Mouse (Mus musculus): ENCODE measurements around the gene Mat2a.
A peak's percentile ranks its signal among the peaks of the same experiment; 100 is the strongest.

DNA sequence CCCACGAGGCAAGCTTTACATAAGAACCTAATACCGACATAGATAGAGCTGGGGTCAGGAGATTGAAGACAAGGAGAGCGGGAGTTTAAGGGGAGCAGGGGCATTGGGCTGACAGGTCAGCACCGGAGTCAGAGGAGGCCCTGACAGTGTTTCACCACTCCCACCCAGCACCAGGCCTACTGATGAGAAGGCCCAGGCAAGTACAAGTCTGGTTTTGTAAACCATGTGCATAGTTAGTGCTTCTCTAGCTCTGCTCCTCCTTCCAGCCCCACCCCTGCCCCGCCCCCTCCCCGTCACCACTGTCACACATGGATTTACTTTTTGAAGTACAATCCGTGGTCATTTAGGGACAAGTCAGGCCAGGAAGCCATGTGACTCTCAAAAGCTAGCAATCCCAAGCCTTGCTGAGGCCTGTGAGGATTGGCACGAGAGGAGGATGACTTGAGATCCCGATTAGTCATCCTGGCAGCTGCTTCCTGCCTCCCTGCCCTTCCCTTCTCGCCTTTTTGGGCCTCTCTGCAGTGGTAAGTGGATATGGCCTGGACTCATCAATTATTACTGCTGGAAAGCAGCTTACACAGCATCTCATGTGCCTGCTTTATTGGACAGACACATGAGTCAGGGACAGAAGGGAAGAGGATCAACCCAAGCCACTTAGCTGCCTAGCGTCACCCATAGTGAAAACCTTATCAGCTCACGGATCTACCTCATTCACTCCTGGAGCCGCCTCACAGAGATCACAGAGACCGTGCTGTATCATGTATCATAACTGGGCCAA lies 34.1 kb upstream of the Mat2a start:
- TF ChIP-seq EP300 (IDR thresholded peaks at IDR 0.05) (peak; percentile 48), CTCF (IDR thresholded peaks at IDR 0.05) (no peak)

Data from lung, postnatal 0 days (tissue).